Mouse (Mus musculus) megakaryocyte, embryonic 14.5 days (primary cell): ENCODE measurements at regions not wholly inside any gene's neighbourhood (a gene's known extent, or its start where the extent isn't known, plus 50 kb on each side); places are given as distances from the start of the nearest gene placed in this dataset.

Experiments
- FLI1 ChIP-seq: IDR thresholded peaks from 2 replicates; pipeline ENCODE4 v1.6.1; 2012; ENCODE audit warnings: low read length, inconsistent platforms, mixed read lengths
- GATA1 ChIP-seq: IDR thresholded peaks from 3 replicates; pipeline ENCODE4 v1.6.1; 2012; ENCODE audit warnings: mixed read lengths, low read length, inconsistent platforms, borderline replicate concordance

GRCm38 (mm10) chr2:51006818-51007217 lies 142.1 kb downstream of the Rnd3 start:
- no peak for TF ChIP-seq FLI1
- no peak for TF ChIP-seq GATA1
